In the genomic region with DNA sequence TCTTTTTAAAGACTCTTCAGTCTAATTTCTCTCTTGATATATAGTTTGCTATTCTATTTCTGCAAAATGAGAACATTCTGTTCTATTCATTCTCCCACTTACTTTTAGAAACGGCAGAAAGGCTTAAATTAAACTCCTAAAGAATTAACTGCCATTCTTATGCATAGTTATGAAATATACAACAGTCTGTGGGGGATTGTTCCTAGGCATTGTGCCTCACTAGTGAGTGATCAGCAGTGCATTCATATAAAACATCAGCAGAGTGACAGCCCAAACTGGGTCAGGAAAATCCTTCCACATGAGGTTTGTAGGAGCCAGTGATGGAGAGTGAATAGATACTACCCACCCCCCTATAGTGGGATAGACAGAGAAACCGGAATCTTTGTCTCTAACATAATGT, we compare ENCODE assay signal across 16 mouse cellular contexts.
DNase-seq lines count a peak whose midpoint lies in the region.
"Had no signal": no experiment of that assay in that cellular context is flagged by ENCODE, and none has a peak within 500 bp of the region (broad histone marks: within the 10 kb centered on the region; RNA-seq: fewer than 3 reads in every experiment).

No protein-coding gene starts in this region.

- intact Hi-C loops in left cerebral cortex, postnatal 4 days (cut with DNase I) = no loop called here

- DNase-seq in left cerebral cortex, adult 11 months (ENCODE audit: low spot score) = peak; percentile 16
- DNase-seq in left cerebral cortex, postnatal 4 days = no peak
- peak; percentile 71 for DNase-seq in brain, adult 2 months (ENCODE audit: low read depth, low spot score)
- peak; percentile 51 for DNase-seq in retina, embryonic 14.5 days (ENCODE audit: low spot score)
- DNase-seq in gastrocnemius, adult 18-20 months (ENCODE audit: low spot score) = no peak
- DNase-seq in c-Kit-positive CD71-positive TER-119-positive erythroid progenitor cells, embryonic 14.5 days (ENCODE audit: low spot score) = no peak
- DNase-seq: adrenal gland, postnatal 10 days; adrenal gland, postnatal 36 days; cerebellum, adult 11-12 months; cerebellum, adult 8-10 months; cerebellum, postnatal 10 days; cerebellum, postnatal 36 days; embryo, embryonic 11 days; gastrocnemius, adult 2 months; gastrocnemius, postnatal 14 days; heart, adult 11 months had no signal

Comparison
In these comparisons a context has a peak if more than half of its experiments do, and no peak if none do; other contexts are left out.
1. DNase-seq: peak in left cerebral cortex, adult 11 months (single experiment), brain, adult 2 months (single experiment) and retina, embryonic 14.5 days (single experiment); none in left cerebral cortex, postnatal 4 days (single experiment), gastrocnemius, adult 18-20 months (single experiment) and c-Kit-positive CD71-positive TER-119-positive erythroid progenitor cells, embryonic 14.5 days (single experiment).